Mouse (Mus musculus) right cerebral cortex, postnatal 25 days (tissue): ENCODE measurements around the gene Pla2g5.

Experiments
- DNase-seq: peaks from one replicate; pipeline ENCODE4 v3.0.0; 2022

The Pla2g5 gene

DNA sequence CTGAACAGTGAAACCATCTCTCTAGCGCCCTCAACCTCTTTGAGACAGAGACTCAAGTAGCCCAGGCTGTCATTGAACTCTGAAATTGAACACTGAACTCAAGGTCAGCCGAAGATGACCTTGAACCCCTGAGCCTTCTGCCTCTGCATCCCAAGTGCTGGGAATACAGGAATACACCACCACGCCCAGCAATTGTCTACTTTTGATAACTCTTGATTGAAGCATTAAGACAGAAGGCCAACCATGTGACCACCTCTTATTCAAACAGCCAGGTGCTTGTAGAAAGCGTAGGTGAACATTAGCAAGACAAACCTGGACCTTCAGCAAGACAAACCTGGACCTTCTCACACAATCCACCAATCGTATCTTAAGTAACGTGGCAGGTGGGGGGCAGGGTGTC, 68.9 kb downstream of the Pla2g5 start:
- no peak for DNase-seq

DNA sequence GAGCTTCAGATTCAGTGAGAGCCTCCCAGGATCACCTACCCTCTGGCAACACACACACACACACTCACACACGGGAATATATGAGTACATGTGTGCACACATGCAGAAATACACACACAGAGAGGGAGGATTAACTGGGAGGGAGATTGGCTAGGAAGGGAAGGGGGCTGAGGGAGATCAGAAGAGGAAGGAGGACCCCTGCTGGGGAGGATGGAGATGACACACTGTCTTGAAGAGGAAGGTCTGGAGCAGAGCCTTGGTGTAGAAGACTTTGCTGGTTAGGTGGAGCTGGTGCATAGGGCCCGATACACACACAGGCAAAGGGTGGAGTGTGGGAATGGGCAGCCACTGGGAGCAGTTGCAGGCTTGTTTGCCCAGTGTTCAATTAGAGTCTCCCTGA, 70.0 kb downstream of the Pla2g5 start:
- DNase-seq, result peak; percentile 65

DNA sequence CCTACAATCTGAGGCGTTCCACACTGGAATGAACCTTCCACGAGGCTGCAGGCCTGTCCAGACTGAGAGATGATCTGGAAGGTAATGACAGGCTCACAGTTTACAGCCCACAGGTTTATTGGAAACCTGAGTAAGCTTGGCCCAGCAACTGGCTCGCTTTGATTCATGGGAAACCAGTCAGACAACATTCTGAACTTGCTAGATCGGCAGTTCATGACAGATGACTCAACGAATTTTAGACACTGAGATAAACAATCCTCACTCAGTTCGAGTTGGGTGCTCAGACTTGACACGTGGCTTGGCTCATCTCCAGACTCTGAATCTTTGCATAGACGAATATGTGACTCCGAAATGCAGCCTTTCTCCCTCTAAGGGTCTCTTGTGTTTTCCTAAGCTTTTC, 70.7 kb downstream of the Pla2g5 start:
- no peak for DNase-seq

DNA sequence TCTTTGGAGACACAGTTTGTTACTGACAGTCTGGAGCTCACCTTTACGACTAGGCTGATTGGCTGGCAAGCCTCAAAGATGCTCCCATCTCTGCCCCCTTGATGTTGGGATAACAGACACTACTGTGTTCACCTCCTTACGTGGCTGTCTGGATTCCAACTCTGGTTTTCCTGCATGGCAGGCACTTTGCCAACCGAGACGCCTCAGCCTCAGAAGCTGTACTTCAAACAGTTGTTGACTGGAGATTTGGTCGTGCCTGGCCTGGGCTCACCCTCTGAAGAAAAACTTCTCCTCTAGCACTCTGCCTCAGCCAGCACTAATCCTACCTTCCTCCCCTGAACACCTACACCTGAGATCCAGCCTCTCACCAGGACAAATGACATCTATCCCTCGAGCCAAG, 71.8 kb downstream of the Pla2g5 start:
- DNase-seq, result no peak

DNA sequence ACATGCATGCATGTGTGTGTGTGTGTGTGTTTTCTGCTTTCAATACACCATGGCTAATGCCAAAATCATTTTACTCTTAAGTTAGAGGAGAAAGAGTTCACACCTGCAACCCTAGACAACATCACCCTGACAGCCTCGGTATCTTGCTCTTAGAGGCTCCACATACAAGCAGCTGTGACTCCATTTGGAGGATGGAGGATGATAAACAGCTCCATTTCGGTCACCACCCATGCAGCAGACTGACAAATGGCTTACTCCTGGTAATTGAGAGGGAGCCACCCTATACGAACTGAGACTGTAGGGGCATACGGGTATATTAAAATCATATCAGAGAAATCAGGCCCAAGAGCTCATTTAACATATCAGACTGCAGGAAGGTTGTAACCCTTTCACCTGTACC, 74.9 kb downstream of the Pla2g5 start:
- DNase-seq, result no peak

DNA sequence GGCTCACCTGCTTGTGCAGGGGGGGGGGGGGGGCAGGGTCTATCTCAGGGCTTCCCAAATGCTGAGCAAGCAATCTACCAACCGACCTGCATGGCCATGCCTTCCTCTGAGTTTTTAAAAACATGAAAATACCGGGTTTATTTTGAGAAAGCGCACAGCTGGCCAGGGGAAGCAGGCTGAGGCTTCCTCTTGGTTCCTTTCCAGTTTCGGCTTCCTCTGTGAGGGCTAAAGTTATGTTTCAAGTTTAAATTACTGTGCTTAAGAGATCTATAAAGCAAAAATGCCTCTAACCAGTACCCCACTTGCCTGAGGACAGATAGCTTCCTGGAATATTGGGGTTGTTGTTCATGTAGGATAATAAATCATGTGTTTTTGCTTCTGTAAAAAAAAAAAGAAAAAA, 77.1 kb downstream of the Pla2g5 start:
- no peak for DNase-seq

DNA sequence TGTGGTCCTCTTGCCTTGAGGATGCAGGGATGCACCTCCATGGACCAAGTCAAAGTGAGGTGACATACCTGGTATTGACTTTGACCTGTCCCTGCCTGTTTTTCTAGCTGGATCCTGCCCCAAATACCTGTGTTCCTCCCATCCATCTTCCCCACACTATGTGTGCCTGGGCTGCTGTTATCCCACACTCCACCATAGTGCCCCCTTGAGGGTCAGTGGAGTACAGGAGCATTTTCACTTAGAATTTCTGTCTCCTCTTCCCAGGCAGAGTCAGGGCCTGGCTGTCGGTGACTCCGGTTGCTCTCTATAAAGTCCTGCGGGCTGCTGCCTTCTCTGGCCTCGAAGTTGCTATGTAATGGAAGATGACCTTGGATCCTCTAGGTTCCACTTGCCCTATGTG, 77.6 kb downstream of the Pla2g5 start:
- no peak for DNase-seq

DNA sequence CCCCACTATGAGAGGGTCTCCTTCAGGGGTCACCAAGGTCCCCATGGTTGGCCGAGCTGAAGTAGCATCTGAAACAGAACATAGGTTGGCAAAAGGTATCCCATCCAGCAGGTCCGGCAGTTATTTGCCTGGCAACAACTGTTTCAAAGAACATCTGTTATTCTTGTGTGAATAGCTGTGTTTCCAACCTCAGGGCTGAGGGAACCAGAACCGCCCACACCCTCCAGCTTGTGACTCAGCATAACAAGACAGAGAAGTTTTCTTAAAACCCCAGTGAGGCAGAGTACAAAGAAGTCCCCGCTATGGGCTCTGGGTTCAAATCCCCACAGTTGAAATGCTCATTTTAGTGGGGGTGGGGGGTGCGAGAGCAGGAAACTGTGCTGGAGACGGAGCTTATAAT, 81.2 kb downstream of the Pla2g5 start:
- DNase-seq, result peak; percentile 66

DNA sequence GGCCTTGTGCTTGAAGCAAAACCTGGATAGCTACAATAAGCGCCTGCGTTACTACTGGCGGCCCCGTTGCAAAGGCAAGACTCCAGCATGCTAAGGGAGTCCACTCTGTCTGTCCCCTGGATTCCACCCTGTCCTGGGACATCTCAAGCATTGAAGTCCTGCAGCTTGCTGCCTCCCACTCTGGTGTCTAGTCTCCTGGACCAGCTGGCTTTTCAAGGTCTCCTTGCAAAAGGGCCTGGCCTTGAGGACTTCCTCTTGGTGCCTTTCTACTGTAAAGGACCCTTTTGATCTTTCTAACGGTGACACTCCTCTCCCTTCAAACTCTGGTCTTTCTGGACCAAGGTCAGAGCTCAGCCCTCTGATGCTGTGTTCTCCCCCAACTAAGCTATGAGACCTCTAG, 83.0 kb downstream of the Pla2g5 start:
- no peak for DNase-seq

DNA sequence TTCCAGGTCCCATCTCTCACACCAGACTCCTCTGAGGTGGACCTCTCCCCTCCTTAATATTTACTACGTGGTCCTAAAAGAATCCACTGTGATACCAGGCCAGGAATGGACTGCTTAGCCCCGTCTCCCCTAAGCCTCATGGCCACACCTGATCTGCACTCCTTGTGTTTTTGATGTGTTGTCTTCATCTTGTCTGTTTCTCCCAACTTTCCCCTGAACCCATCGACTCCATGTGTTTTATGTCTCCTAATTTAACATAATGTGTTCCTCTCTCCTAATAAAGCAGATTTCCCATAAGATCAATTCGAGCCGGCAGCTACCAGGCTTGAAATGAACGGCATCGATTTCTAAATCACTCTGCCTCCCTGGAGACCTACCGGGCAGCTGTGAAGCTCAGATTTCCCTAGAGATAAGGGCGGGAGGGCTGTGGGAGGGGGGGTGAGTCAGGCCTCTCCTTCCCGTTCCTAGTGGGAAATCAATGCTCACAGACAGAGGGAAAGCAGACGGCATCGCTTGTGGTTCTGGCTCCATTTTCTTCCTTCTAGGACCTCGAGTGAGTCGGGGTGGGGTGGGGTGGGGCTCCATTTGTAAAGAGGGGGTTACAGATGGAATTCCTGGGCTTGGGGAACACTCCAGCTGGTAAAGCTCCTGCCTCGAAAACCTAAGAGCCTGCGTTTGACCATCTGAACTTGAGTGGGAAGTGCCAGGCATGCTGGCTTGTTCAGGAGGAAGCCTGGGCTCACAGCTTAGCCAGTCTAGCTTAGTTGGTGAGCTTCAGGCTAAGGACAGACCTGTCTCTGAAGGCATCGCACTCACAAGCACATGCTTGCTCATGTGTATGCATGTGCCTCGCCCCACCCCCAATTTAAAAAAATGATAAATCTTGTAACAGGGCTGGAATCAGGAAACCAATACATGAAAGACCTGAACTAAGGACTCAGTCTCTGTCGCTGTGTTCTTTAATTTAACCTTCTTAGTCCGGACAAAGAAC, 85.6 kb downstream of the Pla2g5 start:
- no peak for DNase-seq

DNA sequence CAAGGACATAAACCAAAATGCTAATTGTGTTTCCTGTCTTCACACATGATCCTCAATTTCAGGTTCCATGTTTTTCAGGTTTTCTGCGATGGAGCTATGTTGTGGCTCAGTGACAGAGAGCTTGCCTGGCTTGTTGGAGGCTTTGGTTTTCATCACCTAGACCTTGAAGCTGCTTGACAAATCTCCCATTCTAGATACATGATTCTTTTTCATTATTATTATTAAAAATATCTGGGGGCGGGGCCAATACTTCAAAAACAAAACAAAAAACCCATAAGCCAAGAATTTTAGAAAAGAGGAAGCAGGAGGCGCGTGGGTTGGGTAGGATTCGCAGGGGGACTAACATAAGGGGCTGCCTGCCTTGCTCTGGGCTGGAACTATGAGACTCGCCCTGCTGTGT, 87.8 kb downstream of the Pla2g5 start, which contains the start of gene Pla2g2d:
Pla2g2d (plus strand) TSS at position 301 of the 400 bp plus-strand sequence.
- DNase-seq, result no peak

DNA sequence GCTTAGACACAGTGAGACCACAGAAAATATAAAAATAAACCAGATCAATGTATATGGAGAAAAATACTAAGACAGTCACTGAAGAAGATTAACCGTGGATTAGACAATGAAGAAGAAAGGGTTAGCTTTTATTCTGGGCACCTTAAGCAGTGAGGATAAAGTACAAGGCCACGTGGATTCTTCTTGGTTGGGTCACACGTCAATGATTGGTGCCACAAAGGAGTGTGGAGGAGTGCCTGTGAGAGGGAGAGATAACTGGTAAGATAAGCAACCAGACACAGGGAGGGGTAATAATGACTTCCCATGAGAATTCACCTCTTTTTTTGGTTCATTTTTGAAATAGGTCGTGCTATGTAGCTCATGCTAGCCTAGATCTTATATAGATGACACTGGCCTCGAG, 90.9 kb downstream of the Pla2g5 start:
- DNase-seq, result no peak

DNA sequence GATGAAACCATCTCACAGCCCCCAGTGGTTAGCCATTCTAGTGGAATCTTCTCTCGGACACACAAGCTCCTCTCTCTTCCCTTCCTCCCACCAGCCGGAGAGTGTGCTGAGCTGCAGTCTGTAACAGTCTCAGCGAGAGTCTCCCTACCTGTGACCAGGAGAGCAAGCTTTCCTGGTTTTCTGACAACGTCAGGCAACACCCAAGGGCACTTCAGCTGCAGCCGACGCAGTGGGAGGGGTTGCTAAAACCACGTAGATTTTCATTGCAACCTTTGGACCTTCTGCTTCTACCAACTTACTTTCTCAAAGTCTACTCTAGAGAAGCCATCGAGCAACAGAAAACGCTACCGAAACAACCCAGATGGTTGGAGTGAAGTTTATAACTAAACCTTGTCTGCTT, 91.3 kb downstream of the Pla2g5 start:
- DNase-seq, result no peak

DNA sequence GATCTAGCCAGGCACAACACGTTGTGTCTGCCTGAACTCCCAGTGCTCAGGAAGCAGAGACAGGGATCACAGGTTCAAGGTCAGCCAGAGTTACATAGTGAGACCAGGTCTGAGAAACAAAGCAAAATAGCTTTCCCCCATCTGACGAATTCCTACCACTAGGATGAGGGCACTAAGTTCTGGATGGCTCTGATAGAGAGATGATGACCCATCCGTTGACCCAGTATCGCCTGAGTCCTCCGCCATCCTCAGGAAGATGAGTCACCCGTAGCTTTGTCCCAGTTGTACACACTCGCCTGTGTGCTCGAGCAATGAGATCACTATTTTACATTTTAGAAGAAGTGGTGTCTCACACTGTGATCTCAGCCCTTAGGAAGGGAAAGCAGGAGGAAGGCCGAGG, 101.0 kb downstream of the Pla2g5 start:
- no peak for DNase-seq

DNA sequence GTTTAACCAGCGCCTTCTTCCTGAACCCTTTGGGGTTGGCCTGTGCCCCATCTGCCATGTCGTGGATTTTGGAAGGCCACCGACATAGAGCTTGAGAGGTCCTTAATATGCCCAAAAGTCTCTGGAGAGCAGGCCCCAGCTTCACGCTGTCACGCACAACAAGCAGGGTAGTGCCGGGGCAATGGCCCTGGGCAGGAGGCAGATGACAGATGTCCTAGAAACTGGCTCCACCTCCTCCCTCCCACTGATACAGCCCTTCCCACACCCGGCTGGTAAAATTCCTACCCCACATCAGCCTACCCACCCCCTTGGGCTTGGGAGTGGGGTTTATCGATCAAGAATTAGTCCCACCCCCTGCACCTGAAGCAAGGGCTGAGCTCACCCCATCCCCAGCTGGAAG, 105.9 kb downstream of the Pla2g5 start, which contains the start of gene Pla2g2f:
Pla2g2f (minus strand) TSS at position 211 of the 400 bp plus-strand sequence.
- DNase-seq, result no peak

DNA sequence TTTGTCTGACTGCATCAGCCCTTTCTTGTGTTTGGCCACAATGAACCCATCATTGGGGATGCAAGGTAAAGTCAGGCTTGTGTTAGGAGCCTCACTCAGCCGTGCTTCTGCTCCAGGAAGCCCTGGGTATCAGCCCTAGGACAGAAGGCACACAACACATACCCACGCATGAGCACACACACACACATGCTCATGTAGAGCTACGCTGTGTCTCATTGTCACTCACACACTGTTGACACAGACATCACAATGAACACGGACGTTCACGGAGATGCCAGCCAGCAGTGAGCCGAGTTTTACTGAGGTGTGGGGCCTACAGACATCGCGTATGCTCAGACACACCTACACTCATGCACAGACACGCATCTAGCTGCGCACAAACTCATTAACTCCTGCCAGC, 107.3 kb downstream of the Pla2g5 start:
- no peak for DNase-seq

DNA sequence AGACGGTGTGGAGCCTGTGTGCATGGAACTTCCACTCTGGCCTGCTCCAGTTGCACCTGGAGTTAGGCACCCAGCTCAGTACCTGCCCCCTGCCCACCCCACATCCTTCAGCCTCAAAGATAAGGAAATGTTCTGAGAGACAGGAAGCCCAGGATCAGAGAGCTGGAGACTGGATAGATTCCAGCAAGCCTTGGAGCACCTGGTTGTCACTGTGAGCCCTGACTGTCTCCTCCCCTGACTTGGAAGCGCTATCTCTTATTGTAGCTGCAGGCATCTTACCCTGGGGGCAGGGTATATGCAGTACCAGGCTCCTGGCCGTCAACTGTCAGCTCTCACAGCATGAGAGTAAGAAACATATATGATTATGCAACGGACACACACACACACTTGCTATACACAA, 107.8 kb downstream of the Pla2g5 start:
- no peak for DNase-seq

DNA sequence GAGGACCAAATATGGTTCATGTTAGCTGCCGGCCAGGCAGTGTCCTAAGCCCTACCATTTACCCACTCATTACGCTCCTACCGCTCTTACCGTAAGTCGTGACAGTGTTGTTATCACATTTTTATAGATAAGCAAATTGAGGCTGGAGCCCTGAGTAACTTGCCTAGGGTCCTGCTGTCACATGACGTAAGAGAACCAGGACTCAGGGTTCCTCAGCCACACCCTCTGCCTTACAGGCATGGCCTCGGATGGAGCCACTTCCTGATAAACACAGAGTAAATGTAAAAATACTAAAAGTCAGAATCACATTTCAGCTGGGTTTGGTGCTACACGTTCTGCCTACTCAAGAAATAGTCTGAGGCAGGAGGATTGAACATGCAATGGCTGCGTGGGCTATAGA, 108.8 kb downstream of the Pla2g5 start:
- no peak for DNase-seq

DNA sequence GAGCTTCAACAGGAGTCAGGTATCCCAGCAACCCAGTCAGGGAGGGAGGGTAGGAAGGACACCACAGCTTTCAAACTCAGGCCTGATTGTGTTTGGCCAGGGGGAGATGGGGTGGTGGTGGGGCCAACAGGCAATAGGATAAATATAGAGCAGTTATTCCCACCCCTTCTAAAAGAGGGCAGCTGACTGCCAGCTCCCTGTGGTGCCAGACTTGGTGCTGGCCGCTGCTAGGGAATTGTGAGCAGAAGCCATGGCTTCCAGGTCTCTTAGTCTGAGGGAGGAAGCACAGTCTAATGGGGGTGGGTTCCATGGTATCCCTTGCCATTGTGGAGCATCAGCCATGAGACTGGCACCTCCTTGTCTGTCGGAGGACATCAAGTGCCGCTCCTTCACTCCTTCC, 109.7 kb downstream of the Pla2g5 start:
- no peak for DNase-seq

DNA sequence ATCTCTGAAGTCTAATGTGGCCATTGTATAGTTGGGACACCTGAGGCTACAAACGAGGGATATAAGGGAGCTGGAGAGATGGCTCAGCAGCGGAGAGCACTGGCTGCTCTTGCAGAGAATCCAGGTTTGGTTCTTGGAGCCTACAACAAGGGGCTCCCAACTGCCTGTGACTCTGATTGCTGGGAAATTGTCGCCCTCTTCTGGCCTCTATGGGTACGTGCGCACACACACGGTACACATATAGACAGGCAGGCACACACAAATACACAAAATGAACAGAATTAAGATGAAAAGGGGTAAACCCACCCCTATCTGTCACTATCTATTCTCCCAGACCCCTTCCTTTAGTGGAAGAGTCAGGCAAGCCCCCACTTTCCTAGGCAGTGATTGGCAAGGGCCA, 110.7 kb downstream of the Pla2g5 start:
- DNase-seq, result no peak
